Mouse (Mus musculus) stomach, embryonic 15.5 days (tissue): ENCODE measurements around the gene Tmem8. TPM values are rescaled to one million over a fixed set of nuclear protein-coding genes. Genes with fewer than 3 reads are reported as not detected.

ENCODE experiments used
- ATAC-seq: fragments of 200-750 bp; cut with Nextera tagmentation; 2 replicates; pipeline ENCODE4 v1.8.0; 2017; ENCODE audit warnings: low read depth, moderate number of reproducible peaks, moderate TSS enrichment; ENCODE audit not compliant: insufficient read depth, low FRiP score
- H3K27ac ChIP-seq: fragments of 300-500 bp; sonication (generic); 2 replicates; pipeline ENCODE4 v1.5.1; 2015; ENCODE audit warnings: mild to moderate bottlenecking, inconsistent platforms
- H3K27me3 ChIP-seq: fragments of 300-500 bp; sonication (generic); replicated peaks from 2 replicates; pipeline ENCODE4 v1.6.1; 2015; ENCODE audit warnings: inconsistent platforms
- H3K36me3 ChIP-seq: fragments of 300-500 bp; sonication (generic); 2 replicates; pipeline ENCODE4 v1.6.1; 2015; ENCODE audit warnings: inconsistent platforms
- H3K4me1 ChIP-seq: fragments of 300-500 bp; sonication (generic); 2 replicates; pipeline ENCODE4 v1.6.1; 2015; ENCODE audit warnings: inconsistent platforms
- H3K4me2 ChIP-seq: fragments of 300-500 bp; sonication (generic); 2 replicates; pipeline ENCODE4 v1.6.1; 2015; ENCODE audit warnings: mild to moderate bottlenecking, inconsistent platforms
- H3K4me3 ChIP-seq: fragments of 300-500 bp; sonication (generic); replicated peaks from 2 replicates; pipeline ENCODE4 v1.5.1; 2015; ENCODE audit warnings: inconsistent platforms
- H3K9ac ChIP-seq: fragments of 300-500 bp; sonication (generic); 2 replicates; pipeline ENCODE4 v1.6.1; 2015; ENCODE audit warnings: inconsistent platforms
- H3K9me3 ChIP-seq: fragments of 300-500 bp; sonication (generic); 2 replicates; pipeline ENCODE4 v1.6.1; 2016; ENCODE audit warnings: inconsistent platforms
- WGBS: fragments of 180-500 bp; shearing (Covaris S2); methylation state at CpG from one replicate; pipeline ENCODE4 v1.1.7; 2015; 5-methylcytosine and 5-hydroxymethylcytosine counted together
- polyA plus RNA-seq: library from polyadenylated mRNA; unstranded; fragments of >200 nt; fragmentation: Nextera tagmentation; extraction: Ambion mirVana; gene quantifications from 2 replicates; pipeline ENCODE4 v1.2.1, GENCODE M21; 2015

Tmem8 gene
- polyA plus RNA-seq, 1 experiment from 2014 or later: 6.6 TPM

DNA sequence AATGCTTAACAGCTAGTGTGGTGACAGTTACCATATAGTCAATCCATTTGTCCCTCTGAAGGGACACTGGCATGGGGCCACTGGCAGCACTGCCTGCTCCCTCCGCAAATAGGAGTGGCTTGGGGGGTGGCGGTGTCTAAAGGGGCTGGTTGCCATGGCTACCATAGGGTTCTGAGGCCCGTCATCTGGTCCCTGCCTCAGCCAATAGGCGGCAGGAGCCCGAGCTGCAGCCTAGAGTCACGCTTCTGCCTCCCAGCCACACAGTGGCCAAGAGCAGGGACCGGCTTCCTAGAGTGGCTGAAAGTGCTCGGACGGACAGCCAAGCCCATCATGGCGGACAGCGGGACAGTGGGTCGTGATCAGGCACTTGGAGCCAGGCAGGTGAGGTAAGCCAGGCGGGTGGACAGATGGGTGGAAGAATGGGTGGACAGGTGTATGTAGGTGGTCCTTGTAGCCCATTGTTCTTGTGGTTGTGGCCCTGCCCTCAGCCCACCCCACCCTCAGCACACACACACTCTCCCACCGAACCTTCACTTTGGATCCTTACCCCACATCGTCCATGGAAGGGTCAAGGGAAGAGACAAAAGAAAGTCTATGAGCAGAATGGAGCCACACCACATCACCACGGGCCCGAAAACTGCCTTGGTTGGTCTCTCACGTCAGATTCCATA is 18.1 kb downstream of the Tmem8 start:
- H3K9ac ChIP-seq: no peak overlapping the region
- no peaks in the 10 kb centered on the region for H3K9me3 ChIP-seq
- H3K4me3 ChIP-seq: no peak overlapping the region
- no peak overlapping the region for H3K27ac ChIP-seq
- H3K4me2 ChIP-seq: no peak overlapping the region
- 81% methylated on average over 18 of the region's 18 CpGs for WGBS
- peaks cover 32% of the 10 kb centered on the region for H3K36me3 ChIP-seq
- H3K27me3 ChIP-seq: no peaks in the 10 kb centered on the region
- no peak for ATAC-seq
- no peaks in the 10 kb centered on the region for H3K4me1 ChIP-seq

DNA sequence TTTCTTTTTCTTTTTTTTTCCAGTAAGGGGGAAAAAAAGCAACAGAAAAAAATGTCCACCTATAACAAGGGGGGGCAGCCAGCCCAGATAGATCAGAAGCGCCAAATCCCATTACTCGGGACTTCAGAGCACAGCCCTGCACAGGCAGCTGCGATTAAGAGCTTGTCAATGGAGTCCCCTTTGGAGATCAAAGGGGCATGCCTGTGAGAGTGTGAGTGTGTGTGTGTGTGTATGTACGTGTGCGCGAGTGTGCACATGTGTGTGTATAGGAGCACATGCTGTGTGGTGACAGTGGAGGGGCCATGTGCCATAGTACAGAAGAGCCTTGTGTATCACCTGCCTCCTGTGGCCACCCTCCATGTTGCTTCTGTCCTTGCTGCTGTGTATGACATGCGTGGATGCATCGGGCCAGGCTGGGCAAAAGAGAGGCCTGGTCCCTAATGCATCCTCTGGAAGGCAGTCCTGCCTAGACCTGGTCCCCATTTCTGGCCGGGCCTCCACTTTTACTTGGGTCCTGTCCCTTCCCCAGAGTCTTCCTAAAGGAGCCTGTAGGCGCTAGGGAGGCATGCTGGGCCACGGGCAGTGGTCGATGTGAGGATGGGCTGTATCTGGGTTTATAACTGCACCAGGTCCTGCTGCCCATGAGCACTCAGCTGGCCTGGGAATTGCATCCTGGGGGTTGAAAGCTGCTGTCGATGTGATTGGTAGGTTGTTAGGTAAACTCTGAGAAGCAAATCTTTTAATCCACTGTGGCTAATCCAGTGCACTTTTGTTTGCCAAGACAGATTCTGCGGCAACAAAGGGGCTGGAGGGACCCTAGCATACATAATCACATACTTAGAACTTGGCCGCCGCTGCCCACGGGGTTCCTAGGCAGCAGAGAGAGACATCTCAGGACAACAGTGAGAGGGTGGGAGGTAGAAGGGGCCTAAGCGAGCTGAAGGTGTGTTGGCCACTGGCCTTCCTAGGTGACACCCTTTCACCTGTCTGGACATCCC is 19.1 kb downstream of the Tmem8 start:
- Histone ChIP-seq H3K9me3 (no peaks in the 10 kb centered on the region), H3K4me1 (no peaks in the 10 kb centered on the region), H3K27me3 (no peaks in the 10 kb centered on the region), H3K4me2 (no peak overlapping the region), H3K27ac (no peak overlapping the region), H3K36me3 (peaks cover 22% of the 10 kb centered on the region), H3K4me3 (no peak overlapping the region), H3K9ac (no peak overlapping the region)
- WGBS: 89% methylated on average over 18 of the region's 18 CpGs
- no peak for ATAC-seq

DNA sequence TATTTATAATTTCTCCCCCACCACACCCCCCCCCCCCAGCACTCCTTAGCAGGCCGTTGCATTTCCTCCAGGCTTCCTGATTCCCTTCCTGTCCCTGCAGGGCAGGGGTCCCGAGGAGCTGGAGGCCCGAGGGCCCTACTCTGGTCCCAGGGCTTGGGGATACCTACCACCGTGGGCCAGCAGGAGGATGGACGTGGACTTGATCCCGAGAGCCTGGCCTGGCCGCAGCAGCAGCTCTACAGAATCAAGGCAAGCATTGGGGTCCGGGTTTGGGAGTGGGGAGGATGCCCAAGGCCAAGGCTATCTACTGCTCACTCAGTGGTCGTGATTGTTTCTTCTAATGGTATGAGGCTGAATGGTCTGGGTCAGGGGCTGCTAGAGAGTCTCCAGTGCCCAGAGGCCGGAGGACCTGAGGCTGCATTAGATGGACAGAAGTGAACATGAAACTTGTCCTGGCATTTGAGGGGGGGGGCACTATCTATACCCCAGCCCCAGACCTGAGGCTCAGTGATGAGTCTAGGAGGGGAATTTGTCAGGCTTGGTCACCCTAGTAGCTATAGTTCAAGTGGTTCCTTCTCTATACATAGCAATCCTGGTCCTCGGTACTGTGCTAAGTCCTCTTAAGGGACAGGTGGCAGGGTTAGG is 24.1 kb downstream of the Tmem8 start:
- H3K4me3 ChIP-seq: no peak overlapping the region
- no peaks in the 10 kb centered on the region for H3K36me3 ChIP-seq
- H3K27ac ChIP-seq: 0 out of 2 replicates have a peak overlapping the region, but pooled peaks have one; percentile 96
- H3K27me3 ChIP-seq: no peaks in the 10 kb centered on the region
- no peak for ATAC-seq
- no peaks in the 10 kb centered on the region for H3K9me3 ChIP-seq
- no peak overlapping the region for H3K9ac ChIP-seq
- no peak overlapping the region; the same call in 1 of the 2 replicates for H3K4me2 ChIP-seq
- 88% methylated on average over 11 of the region's 11 CpGs for WGBS
- peaks cover 13% of the 10 kb centered on the region for H3K4me1 ChIP-seq

DNA sequence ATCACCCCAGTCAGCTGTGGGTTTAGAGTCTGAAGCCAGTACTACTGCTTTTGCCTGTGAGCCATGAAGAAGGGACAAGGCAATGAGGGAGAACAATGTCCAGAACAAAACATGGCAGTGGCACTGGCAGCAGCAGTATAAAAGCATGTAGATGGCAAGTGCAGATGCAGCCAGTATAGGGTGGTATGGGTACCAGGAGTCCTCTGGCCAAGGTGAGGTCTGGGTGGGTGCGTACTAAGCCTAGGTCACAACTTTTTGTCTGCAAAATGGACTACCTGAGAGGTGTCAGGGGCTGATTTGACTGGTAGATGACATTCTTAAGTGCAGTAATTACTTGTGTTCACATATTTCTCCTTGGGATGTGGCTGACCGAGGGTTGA is 24.6 kb downstream of the Tmem8 start:
- H3K4me2 ChIP-seq: peak overlapping the region; percentile 75
- no peak for ATAC-seq
- H3K27me3 ChIP-seq: no peaks in the 10 kb centered on the region
- peaks cover 13% of the 10 kb centered on the region for H3K4me1 ChIP-seq
- no peaks in the 10 kb centered on the region for H3K9me3 ChIP-seq
- H3K4me3 ChIP-seq: peak overlapping the region; percentile 83
- H3K9ac ChIP-seq: no peak overlapping the region; the same call in 1 of the 2 replicates
- WGBS: 74% methylated on average over 2 of the region's 2 CpGs
- peak overlapping the region; percentile 96 for H3K27ac ChIP-seq
- no peaks in the 10 kb centered on the region for H3K36me3 ChIP-seq

DNA sequence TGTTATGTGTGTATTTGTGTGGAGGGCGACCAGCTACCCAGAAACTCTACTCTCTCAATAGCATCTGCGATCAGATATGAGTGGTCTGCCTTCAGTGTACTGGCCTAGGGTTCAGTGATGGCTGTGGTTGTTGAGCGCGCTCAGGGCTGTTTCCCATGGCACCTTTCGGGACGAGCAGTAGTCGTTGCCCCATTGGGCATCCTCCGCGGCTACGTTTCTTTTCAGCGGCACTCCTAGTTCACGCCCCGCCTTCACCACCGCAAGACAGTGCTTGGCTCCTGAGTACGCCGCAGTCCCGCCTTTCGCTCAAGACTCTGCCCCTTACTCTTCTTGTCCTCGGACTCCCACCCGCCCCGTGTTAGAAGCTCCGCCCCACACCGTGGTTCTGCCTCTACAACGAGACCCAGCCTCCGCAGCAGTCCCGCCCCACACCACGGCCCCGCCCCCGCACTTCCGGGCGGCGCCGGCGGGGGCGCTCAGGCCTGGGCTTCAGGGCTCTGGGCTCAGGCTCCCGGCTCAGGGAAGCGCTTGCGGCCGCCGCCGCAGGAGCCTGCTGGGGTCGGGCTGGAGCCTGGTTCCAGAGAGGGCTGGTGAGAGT is 25.2 kb downstream of the Tmem8 start, which contains the start of gene Axin1:
Gene Axin1 (plus strand): TSS at position 450 of the 598 bp plus-strand sequence.
- peak within 1 kb of the TSS; percentile 75 for H3K4me2 ChIP-seq
- H3K27ac ChIP-seq: peak within 1 kb of the TSS; percentile 96
- H3K9me3 ChIP-seq: no peaks in the 10 kb centered on the region
- H3K27me3 ChIP-seq: no peaks in the 10 kb centered on the region
- peak within 1 kb of the TSS; percentile 83 for H3K4me3 ChIP-seq
- H3K4me1 ChIP-seq: peaks cover 13% of the 10 kb centered on the region
- 1% methylated on average over 42 of the region's 42 CpGs for WGBS
- H3K36me3 ChIP-seq: peaks cover 5% of the 10 kb centered on the region; the same call in 1 of the 2 replicates
- H3K9ac ChIP-seq: peak within 1 kb of the TSS; percentile 89
- ATAC-seq: peak; percentile 98

DNA sequence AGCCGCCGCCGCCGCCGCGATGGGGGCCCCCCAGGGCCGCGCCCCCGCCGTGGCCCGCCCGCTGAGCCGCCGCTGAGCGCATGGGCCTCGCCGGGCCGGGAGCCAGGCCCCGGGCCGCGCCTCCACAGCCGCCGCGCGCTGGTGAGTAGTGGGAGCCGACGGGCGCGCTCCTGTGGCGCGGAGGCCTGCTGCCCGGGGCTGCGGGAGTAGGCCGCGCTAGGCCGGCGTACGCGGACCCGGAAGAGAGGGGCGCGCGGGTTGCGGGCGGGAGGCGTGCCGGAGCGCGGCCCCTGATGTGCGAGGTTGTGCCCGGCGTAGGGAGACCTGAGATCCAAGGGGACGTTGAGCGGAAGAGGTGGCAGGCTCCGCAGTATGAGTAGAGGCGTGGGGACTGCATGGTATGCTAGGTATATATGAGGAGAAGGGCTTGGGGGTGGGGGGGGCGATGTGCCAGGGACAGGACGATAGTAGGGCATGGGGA is 25.8 kb downstream of the Tmem8 start:
- Histone ChIP-seq H3K27ac (peak overlapping the region; percentile 96), H3K4me2 (peak overlapping the region; percentile 62), H3K4me3 (peak overlapping the region; percentile 83), H3K4me1 (peaks cover 13% of the 10 kb centered on the region), H3K9me3 (no peaks in the 10 kb centered on the region), H3K36me3 (peaks cover 10% of the 10 kb centered on the region; the same call in 1 of the 2 replicates), H3K9ac (peak overlapping the region; percentile 89), H3K27me3 (no peaks in the 10 kb centered on the region)
- WGBS: under 1% methylated on average over 53 of the region's 58 CpGs
- peak; percentile 70 for ATAC-seq

DNA sequence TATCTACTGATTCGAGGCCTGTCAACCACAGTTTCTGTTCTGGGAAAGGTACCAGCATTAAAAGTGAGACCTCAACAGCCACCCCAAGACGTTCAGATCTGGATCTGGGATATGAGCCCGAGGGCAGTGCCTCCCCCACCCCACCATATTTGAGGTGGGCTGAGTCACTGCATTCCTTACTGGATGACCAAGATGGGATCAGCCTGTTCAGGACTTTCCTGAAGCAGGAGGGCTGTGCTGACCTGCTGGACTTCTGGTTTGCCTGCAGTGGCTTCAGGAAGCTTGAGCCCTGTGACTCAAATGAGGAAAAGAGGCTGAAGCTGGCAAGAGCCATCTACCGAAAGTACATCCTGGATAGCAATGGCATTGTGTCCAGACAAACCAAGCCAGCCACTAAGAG is 29.7 kb downstream of the Tmem8 start:
- Histone ChIP-seq H3K4me2 (no peak overlapping the region), H3K27me3 (no peaks in the 10 kb centered on the region), H3K36me3 (peaks cover 15% of the 10 kb centered on the region), H3K9ac (no peak overlapping the region), H3K4me1 (peaks cover 10% of the 10 kb centered on the region), H3K27ac (no peak overlapping the region), H3K4me3 (no peak overlapping the region), H3K9me3 (no peaks in the 10 kb centered on the region)
- no peak for ATAC-seq
- 79% methylated on average over 4 of the region's 4 CpGs for WGBS

DNA sequence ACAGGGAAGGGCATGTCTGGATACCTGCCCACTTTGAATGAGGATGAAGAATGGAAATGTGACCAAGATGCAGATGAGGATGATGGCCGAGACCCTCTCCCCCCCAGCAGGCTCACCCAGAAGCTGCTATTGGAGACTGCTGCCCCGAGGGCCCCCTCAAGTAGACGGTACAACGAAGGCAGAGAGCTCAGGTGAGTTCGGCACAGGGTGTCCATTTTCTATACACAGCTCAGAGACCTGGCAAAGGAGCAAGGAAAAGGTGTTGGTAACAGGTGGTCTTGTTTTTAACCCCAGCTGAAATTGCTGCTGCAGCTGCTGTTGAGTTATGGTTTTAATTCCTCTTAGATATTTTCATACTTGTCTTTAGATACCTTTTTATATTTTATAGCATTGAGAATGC is 30.3 kb downstream of the Tmem8 start:
- Histone ChIP-seq H3K4me2 (no peak overlapping the region), H3K9me3 (no peaks in the 10 kb centered on the region), H3K27me3 (no peaks in the 10 kb centered on the region), H3K4me3 (no peak overlapping the region), H3K4me1 (peaks cover 6% of the 10 kb centered on the region), H3K36me3 (peaks cover 21% of the 10 kb centered on the region), H3K27ac (no peak overlapping the region), H3K9ac (no peak overlapping the region)
- WGBS: 93% methylated on average over 5 of the region's 5 CpGs
- no peak for ATAC-seq

DNA sequence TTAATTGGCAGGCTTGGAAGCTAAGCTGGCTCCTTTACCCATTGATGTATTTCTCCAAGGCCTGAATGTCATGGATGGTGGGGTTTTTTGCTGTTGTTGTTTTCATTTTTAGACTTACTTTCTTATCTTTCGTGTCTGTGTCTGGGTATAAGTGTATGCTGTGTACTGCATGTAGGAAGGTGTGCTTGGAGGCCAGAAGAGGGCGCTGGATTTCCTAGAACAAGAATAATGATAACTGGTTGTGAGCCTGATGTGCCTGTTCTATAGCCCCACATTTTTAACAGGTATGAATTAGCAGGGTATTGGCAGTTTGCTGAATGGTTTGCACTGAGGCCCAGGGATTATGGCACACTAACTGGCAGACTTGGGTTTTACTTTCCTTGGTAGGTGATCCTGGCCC is 36.0 kb downstream of the Tmem8 start:
- Histone ChIP-seq H3K27ac (no peak overlapping the region), H3K9me3 (no peaks in the 10 kb centered on the region), H3K36me3 (peaks cover 37% of the 10 kb centered on the region), H3K4me2 (no peak overlapping the region), H3K4me3 (no peak overlapping the region), H3K9ac (no peak overlapping the region), H3K27me3 (no peaks in the 10 kb centered on the region), H3K4me1 (no peaks in the 10 kb centered on the region)
- 74% methylated on average over 2 of the region's 2 CpGs for WGBS
- no peak for ATAC-seq

DNA sequence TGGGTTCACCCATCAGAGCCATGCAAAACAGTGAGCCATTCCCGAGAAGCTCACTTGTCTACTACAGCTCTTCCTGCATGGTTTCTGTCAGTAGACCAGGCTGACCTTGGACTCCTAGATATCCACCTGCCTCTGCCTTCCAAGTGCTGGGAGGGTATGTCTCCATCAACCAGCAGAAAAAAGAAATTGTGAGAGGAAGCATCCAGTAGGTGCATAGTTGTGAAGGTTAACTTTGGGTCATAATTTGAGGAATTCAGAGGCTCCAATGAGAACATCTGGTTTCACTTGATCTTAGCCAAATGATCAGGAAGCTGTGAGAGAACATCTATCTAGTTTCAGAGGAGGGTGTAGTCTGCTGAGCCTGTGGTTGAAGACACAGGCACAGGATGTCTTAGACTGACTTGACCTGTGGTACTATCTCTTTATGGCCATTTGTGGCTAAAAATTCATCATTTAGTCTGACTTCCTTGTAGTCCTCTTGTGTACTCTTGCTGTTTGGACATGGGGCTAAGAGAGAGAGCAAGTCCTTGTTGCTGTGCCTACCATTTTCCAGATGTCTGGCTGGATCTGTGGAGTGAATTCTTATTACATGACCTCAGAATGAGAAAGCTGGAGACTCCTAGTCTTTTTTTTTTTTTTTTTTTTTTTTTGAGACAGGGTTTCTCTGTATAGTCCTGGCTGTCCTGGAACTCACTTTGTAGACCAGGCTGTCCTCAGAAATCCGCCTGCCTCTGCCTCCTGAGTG is 39.0 kb downstream of the Tmem8 start:
- no peak overlapping the region for H3K4me2 ChIP-seq

DNA sequence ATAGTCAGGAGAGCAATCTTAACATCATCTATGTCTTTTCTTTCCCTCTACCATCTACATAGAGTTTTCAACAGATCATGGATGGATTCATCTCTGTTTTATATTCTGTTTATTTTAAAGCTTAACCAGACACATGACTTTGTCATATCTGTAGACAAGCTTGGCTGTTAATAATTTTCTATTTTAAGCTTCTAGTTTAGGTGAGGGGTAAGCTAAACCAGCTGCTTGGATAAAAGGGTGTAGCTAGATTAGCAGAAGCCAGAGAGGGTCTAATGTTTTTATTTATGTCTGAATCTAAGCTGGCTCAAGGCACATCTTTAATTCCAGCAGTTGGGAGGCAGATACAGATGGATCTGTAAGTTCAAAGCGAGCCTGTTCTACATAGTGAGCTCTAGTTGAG is 49.6 kb downstream of the Tmem8 start:
- Histone ChIP-seq H3K9me3 (no peaks in the 10 kb centered on the region), H3K4me3 (no peak overlapping the region), H3K4me1 (0 out of 2 replicates have a peak, but pooled peaks cover 3% of the 10 kb centered on the region), H3K36me3 (no peaks in the 10 kb centered on the region), H3K27ac (no peak overlapping the region), H3K4me2 (no peak overlapping the region), H3K27me3 (no peaks in the 10 kb centered on the region), H3K9ac (no peak overlapping the region)
- WGBS: 79% methylated on average over 1 of the region's 1 CpGs
- ATAC-seq: no peak

More for the DNA sequence above, 39.0 kb downstream of the Tmem8 start:
- H3K9ac ChIP-seq: no peak overlapping the region
- no peak overlapping the region for H3K27ac ChIP-seq
- ATAC-seq: no peak
- 88% methylated on average over 2 of the region's 2 CpGs for WGBS
- no peaks in the 10 kb centered on the region for H3K4me1 ChIP-seq
- peaks cover 33% of the 10 kb centered on the region for H3K36me3 ChIP-seq
- H3K4me3 ChIP-seq: no peak overlapping the region
- no peaks in the 10 kb centered on the region for H3K9me3 ChIP-seq
- H3K27me3 ChIP-seq: no peaks in the 10 kb centered on the region
